Comparison of ENCODE assay signal across 7 mouse cellular contexts in the genomic region with DNA sequence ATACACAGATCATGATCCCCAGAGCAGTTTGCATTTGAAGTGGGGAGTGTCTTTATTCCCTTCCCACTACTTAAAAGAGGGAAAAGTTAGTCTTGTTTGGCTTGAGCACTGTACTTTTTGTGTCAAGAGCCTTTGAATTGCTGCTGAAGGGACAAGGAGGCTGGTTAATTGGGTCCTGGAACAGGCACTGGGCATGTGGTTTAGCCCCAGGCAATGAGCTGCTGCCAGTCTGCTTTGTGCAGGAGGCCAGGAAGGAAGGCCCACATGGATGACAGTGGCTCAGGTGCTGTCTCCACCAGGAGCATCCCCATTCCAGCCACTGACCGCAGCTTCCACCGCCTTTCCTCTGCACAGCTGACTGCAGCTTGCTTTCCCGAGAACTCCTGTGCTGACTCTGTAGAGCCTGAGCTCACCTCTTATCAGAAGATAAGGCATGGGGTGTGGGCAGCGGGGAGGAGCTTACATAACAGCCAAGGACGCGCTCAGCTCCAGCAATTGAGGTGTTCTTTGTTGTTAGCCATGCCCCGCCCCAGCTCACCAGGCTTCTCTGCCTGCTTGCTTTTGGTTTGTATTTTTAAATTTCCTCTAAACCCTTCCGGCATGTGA. TPM values are rescaled to one million over a fixed set of nuclear protein-coding genes. Genes with fewer than 3 reads are reported as not detected.
DNase-seq lines count a peak whose midpoint lies in the region; ATAC-seq and TF ChIP-seq lines count a peak whose summit lies in the region.

No protein-coding gene starts in this region.

- WGBS in heart, embryonic 14.5 days: 9% methylated on average over 8 of the region's 8 CpGs
- 33% methylated on average over 8 of the region's 8 CpGs for WGBS in lung, embryonic 16.5 days

- no peak overlapping the region for H3K27ac ChIP-seq in ES-E14 (ENCODE audit: insufficient read depth, low read depth, low read length, poor library complexity, severe bottlenecking)
- H3K27ac ChIP-seq in heart, embryonic 14.5 days (replicated peaks in 1 of 2; ENCODE audit: control insufficient read depth in 1 of 2, insufficient read depth in 1 of 2, low read depth in 2 of 2, low read length in 2 of 2): no peak overlapping the region
- no peak overlapping the region for H3K27ac ChIP-seq in lung, embryonic 16.5 days (ENCODE audit: low read length)

- TF ChIP-seq CTCF in E14TG2a.4 (conservative IDR thresholded peaks at IDR 0.05; ENCODE audit: low read length): no peak

- peak overlapping the region; percentile 34 for H3K4me2 ChIP-seq in heart, embryonic 14.5 days (ENCODE audit: low read length)
- H3K4me2 ChIP-seq in lung, embryonic 16.5 days (ENCODE audit: low read depth, low read length): no peak overlapping the region

- H3K9me3 ChIP-seq in E14TG2a.4 (ENCODE audit: low read length) (no peaks in the 10 kb centered on the region), ES-E14 (ENCODE audit: control insufficient read depth, insufficient read depth, low read depth, low read length) (no peaks in the 10 kb centered on the region)
- no peaks in the 10 kb centered on the region for H3K9me3 ChIP-seq in heart, embryonic 14.5 days (ENCODE audit: control insufficient read depth, low read length)
- no peaks in the 10 kb centered on the region for H3K9me3 ChIP-seq in lung, embryonic 16.5 days (ENCODE audit: control insufficient read depth, low read length)

- DNase-seq in ES-E14 (ENCODE audit: low read depth, low spot score): peak; percentile 24
- peak; percentile 79 to 82 for DNase-seq in cerebellum, postnatal 10 days
- DNase-seq in embryo, embryonic 11 days: no peak
- DNase-seq in thymus, adult 18-20 months: no peak

- no peaks in the 10 kb centered on the region for H3K27me3 ChIP-seq in E14TG2a.4 (ENCODE audit: insufficient read depth, low read length)
- no peaks in the 10 kb centered on the region for H3K27me3 ChIP-seq in heart, embryonic 14.5 days (ENCODE audit: control insufficient read depth, insufficient read depth, low read length)
- H3K27me3 ChIP-seq in lung, embryonic 16.5 days (ENCODE audit: control insufficient read depth, insufficient read depth, low read depth, low read length): no peaks in the 10 kb centered on the region

- H3K4me1 ChIP-seq in E14TG2a.4 (replicated peaks; ENCODE audit: low read depth, low read length) (peaks cover 23% of the 10 kb centered on the region), ES-E14 (ENCODE audit: control insufficient read depth in 2 of 2, insufficient read depth in 2 of 2, low read length in 2 of 2, poor library complexity in 1 of 2) (peaks cover 0 to 9% of the 10 kb centered on the region in 2 experiments; a peak in 2 of 4 replicates)
- H3K4me1 ChIP-seq in heart, embryonic 14.5 days (ENCODE audit: control insufficient read depth in 2 of 2, insufficient read depth in 2 of 2, low read length in 2 of 2): peaks cover 5 to 18% of the 10 kb centered on the region in 2 experiments
- 0 out of 2 replicates have a peak, but pooled peaks cover 3% of the 10 kb centered on the region for H3K4me1 ChIP-seq in lung, embryonic 16.5 days (replicated peaks; ENCODE audit: control insufficient read depth, insufficient read depth, low read length)

- ATAC-seq in heart, embryonic 14.5 days (ENCODE audit: insufficient number of reproducible peaks, insufficient read depth, low FRiP score, low read depth): peak; percentile 68
- ATAC-seq in lung, embryonic 16.5 days (ENCODE audit: low read depth): peak; percentile 47; the same call in 1 of the 2 replicates

- in situ Hi-C loops in ES-E14 (cut with MboI; ENCODE audit: low sequenced_read_pairs in 2 of 2, unreplicated experiment in 2 of 2): no loop called here

- no peak overlapping the region for H3K9ac ChIP-seq in ES-E14 (ENCODE audit: insufficient read depth, low read depth, low read length, poor library complexity, severe bottlenecking)
- no peak overlapping the region for H3K9ac ChIP-seq in heart, embryonic 14.5 days (ENCODE audit: low read length)
- H3K9ac ChIP-seq in lung, embryonic 16.5 days (ENCODE audit: low read length): no peak overlapping the region

- no peaks in the 10 kb centered on the region for H3K36me3 ChIP-seq in E14TG2a.4 (ENCODE audit: insufficient read depth, low read length)
- H3K36me3 ChIP-seq in ES-E14 (ENCODE audit: control insufficient read depth, insufficient read depth, low read length, poor library complexity, severe bottlenecking): no peaks in the 10 kb centered on the region
- H3K36me3 ChIP-seq in heart, embryonic 14.5 days (ENCODE audit: control insufficient read depth, insufficient read depth, low read length): 0 out of 2 replicates have a peak, but pooled peaks cover 3% of the 10 kb centered on the region
- no peaks in the 10 kb centered on the region for H3K36me3 ChIP-seq in lung, embryonic 16.5 days (ENCODE audit: control insufficient read depth, insufficient read depth, low read length)

- H3K4me3 ChIP-seq in E14TG2a.4 (replicated peaks; ENCODE audit: low read length) (peak overlapping the region; percentile 21; the same call in 1 of the 2 replicates), ES-E14 (ENCODE audit: insufficient read depth in 1 of 2, low read depth in 1 of 2, low read length in 2 of 2, poor library complexity in 1 of 2, severe bottlenecking in 1 of 2) (no peak overlapping the region)
- H3K4me3 ChIP-seq in heart, embryonic 14.5 days (ENCODE audit: control insufficient read depth in 1 of 2, insufficient read depth in 1 of 2, low read depth in 1 of 2, low read length in 2 of 2): no peak overlapping the region
- H3K4me3 ChIP-seq in lung, embryonic 16.5 days (ENCODE audit: low read length): no peak overlapping the region

TF ChIP-seq in ES-E14, 5 proteins besides CTCF, POLR2A, EP300 and RAD21:
- TF ChIP-seq ZC3H11A (IDR thresholded peaks at IDR 0.05; ENCODE audit: borderline replicate concordance, low read depth, low read length): no peak

RNA-seq across cellular contexts. Expression of a gene that starts 50.0 kb away (rescaled TPM):
- total RNA-seq in ES-E14 (2012; rRNA removed): 11.3 and 14.1 TPM in 2 replicates
- polyA plus RNA-seq in heart, embryonic 14.5 days (2014; fragmentation: Nextera tagmentation; extraction: Ambion mirVana): 22.3 and 23.0 TPM in 2 replicates
- polyA plus RNA-seq in lung, embryonic 16.5 days (2015; fragmentation: Nextera tagmentation; extraction: Ambion mirVana): 24.2 and 26.2 TPM in 2 replicates

RNA-seq across cellular contexts. Expression of a gene that starts 50.1 kb away (rescaled TPM):
- 25.8 and 26.3 TPM in 2 replicates for total RNA-seq in ES-E14 (2012; rRNA removed)
- 19.0 and 20.2 TPM in 2 replicates for polyA plus RNA-seq in heart, embryonic 14.5 days (2014; fragmentation: Nextera tagmentation; extraction: Ambion mirVana)
- polyA plus RNA-seq in lung, embryonic 16.5 days (2015; fragmentation: Nextera tagmentation; extraction: Ambion mirVana): 24.5 and 26.7 TPM in 2 replicates

Comparison
In these comparisons a context has a peak if more than half of its experiments do, and no peak if none do; other contexts are left out.
1. DNase-seq: peak in ES-E14 (single experiment) and cerebellum, postnatal 10 days (2 of 2); none in embryo, embryonic 11 days (single experiment) and thymus, adult 18-20 months (0 of 2).